Mouse (Mus musculus) cerebral cortex, adult 2 months (tissue): ENCODE data around the gene Thap3.

ENCODE experiments used
- WGBS: fragments of 180-500 bp; shearing (Covaris S2); methylation state at CpG from one replicate; pipeline ENCODE4 v1.1.7; 2018; 5-methylcytosine and 5-hydroxymethylcytosine counted together

The Thap3 gene

GRCm38 (mm10) chr4:152009076-152010051, 20.6 kb upstream of the Thap3 start:
- under 1% methylated on average over 115 of the region's 115 CpGs for WGBS

GRCm38 (mm10) chr4:152008622-152009075, 19.9 kb upstream of the Thap3 start, which contains the start of gene Klhl21:
TSS of gene Klhl21 (plus strand) at chr4:152008803.
- WGBS: under 1% methylated on average over 44 of the region's 45 CpGs

- WGBS: under 1% methylated on average over 14 of the region's 14 CpGs
These were observed 19.3 kb upstream of the Thap3 start for GRCm38 (mm10) chr4:152008148-152008500.

- 18% methylated on average over 8 of the region's 8 CpGs for WGBS
These were observed 18.8 kb upstream of the Thap3 start for GRCm38 (mm10) chr4:152007481-152008147.

- 54% methylated on average over 3 of the region's 3 CpGs for WGBS
These were observed 18.0 kb upstream of the Thap3 start for GRCm38 (mm10) chr4:152006812-152007211.

- WGBS: 78% methylated on average over 6 of the region's 6 CpGs
These were observed 17.3 kb upstream of the Thap3 start for GRCm38 (mm10) chr4:152006137-152006536.

GRCm38 (mm10) chr4:152002063-152002462, 13.3 kb upstream of the Thap3 start:
- WGBS: 95% methylated on average over 3 of the region's 3 CpGs

- 71% methylated on average over 4 of the region's 4 CpGs for WGBS
These were observed 12.5 kb upstream of the Thap3 start for GRCm38 (mm10) chr4:152001335-152001734.

- 24% methylated on average over 4 of the region's 4 CpGs for WGBS
These were observed 12.1 kb upstream of the Thap3 start for GRCm38 (mm10) chr4:152000906-152001305.

- WGBS: 79% methylated on average over 3 of the region's 3 CpGs
These were observed 10.7 kb upstream of the Thap3 start for GRCm38 (mm10) chr4:151999481-151999880.

GRCm38 (mm10) chr4:151997701-151998100, 8.9 kb upstream of the Thap3 start:
- 66% methylated on average over 3 of the region's 3 CpGs for WGBS

- 2% methylated on average over 13 of the region's 13 CpGs for WGBS
These were observed 8.1 kb upstream of the Thap3 start for GRCm38 (mm10) chr4:151996951-151997222.

GRCm38 (mm10) chr4:151996173-151996950, 7.6 kb upstream of the Thap3 start, which contains the start of gene Phf13:
TSS of gene Phf13 (minus strand) at chr4:151996258.
- WGBS: under 1% methylated on average over 90 of the region's 94 CpGs

- 1% methylated on average over 104 of the region's 111 CpGs for WGBS
These were observed 6.8 kb upstream of the Thap3 start for GRCm38 (mm10) chr4:151995371-151996172.

- WGBS: 3% methylated on average over 61 of the region's 61 CpGs
These were observed 5.7 kb upstream of the Thap3 start for GRCm38 (mm10) chr4:151994228-151995171.

- WGBS: 75% methylated on average over 6 of the region's 6 CpGs
These were observed 4.2 kb upstream of the Thap3 start for GRCm38 (mm10) chr4:151993035-151993434.

- WGBS: 93% methylated on average over 9 of the region's 9 CpGs
These were observed 3.3 kb upstream of the Thap3 start for GRCm38 (mm10) chr4:151992091-151992490.

GRCm38 (mm10) chr4:151989110-151989488, 302 bp upstream of the Thap3 start:
- WGBS: 42% methylated on average over 6 of the region's 6 CpGs

GRCm38 (mm10) chr4:151988014-151988341, 819 bp downstream of the Thap3 start:
- WGBS: 15% methylated on average over 10 of the region's 10 CpGs

- 66% methylated on average over 8 of the region's 8 CpGs for WGBS
These were observed 2.1 kb downstream of the Thap3 start for GRCm38 (mm10) chr4:151986650-151987049.
